Mouse (Mus musculus) neural tube, embryonic 14.5 days (tissue): Measurements from ENCODE around the gene Prr23a3. TPM values are rescaled to one million over a fixed set of nuclear protein-coding genes. Genes with fewer than 3 reads are reported as not detected.

Experiments
- ATAC-seq: fragments of 200-750 bp; cut with Nextera tagmentation; 2 replicates; pipeline ENCODE4 v1.8.0; 2017; ENCODE audit warnings: low read depth, mild to moderate bottlenecking, moderate TSS enrichment, moderate library complexity
- H3K27ac ChIP-seq: fragments of 300-500 bp; sonication (generic); 2 replicates; pipeline ENCODE4 v1.5.1; 2014; ENCODE audit warnings: low read depth, mild to moderate bottlenecking, control low read depth, low read length, moderate library complexity, mixed read lengths
- H3K27me3 ChIP-seq: fragments of 300-500 bp; sonication (generic); 2 replicates; pipeline ENCODE4 v1.6.1; 2014; ENCODE audit warnings: low read length; ENCODE audit not compliant: control insufficient read depth, insufficient read depth
- H3K36me3 ChIP-seq: fragments of 300-500 bp; sonication (generic); 2 replicates; pipeline ENCODE4 v1.6.1; 2014; ENCODE audit warnings: low read length, mixed read lengths; ENCODE audit not compliant: control insufficient read depth, insufficient read depth
- H3K4me1 ChIP-seq: fragments of 300-500 bp; sonication (generic); 2 replicates; pipeline ENCODE4 v1.6.1; 2014; ENCODE audit warnings: low read length; ENCODE audit not compliant: control insufficient read depth, insufficient read depth
- H3K4me2 ChIP-seq: fragments of 300-500 bp; sonication (generic); 2 replicates; pipeline ENCODE4 v1.6.1; 2014; ENCODE audit warnings: mild to moderate bottlenecking, low read depth, low read length, control low read depth
- H3K4me3 ChIP-seq: fragments of 300-500 bp; sonication (generic); 2 replicates; pipeline ENCODE4 v1.5.1; 2014; ENCODE audit warnings: low read depth, low read length, control low read depth, mixed read lengths
- H3K9ac ChIP-seq: fragments of 300-500 bp; sonication (generic); replicated peaks from 2 replicates; pipeline ENCODE4 v1.6.1; 2014; ENCODE audit warnings: low read depth, mild to moderate bottlenecking, control low read depth, low read length, mixed read lengths
- H3K9me3 ChIP-seq: fragments of 300-500 bp; sonication (generic); 2 replicates; pipeline ENCODE4 v1.6.1; 2016; ENCODE audit warnings: low read length; ENCODE audit not compliant: control insufficient read depth
- WGBS: fragments of 180-500 bp; shearing (Covaris S2); extraction: QIAGEN DNeasy Blood & Tissue Kit; methylation state at CpG from one replicate; pipeline ENCODE4 v1.1.7; 2014; 5-methylcytosine and 5-hydroxymethylcytosine counted together
- polyA plus RNA-seq: library from polyadenylated mRNA; unstranded; fragments of >200 nt; fragmentation: Nextera tagmentation; extraction: Ambion mirVana; gene quantifications from 2 replicates; pipeline ENCODE4 v1.2.1, GENCODE M21; 2014

Gene Prr23a3
- polyA plus RNA-seq, 1 experiment from 2014 or later = not detected

DNA sequence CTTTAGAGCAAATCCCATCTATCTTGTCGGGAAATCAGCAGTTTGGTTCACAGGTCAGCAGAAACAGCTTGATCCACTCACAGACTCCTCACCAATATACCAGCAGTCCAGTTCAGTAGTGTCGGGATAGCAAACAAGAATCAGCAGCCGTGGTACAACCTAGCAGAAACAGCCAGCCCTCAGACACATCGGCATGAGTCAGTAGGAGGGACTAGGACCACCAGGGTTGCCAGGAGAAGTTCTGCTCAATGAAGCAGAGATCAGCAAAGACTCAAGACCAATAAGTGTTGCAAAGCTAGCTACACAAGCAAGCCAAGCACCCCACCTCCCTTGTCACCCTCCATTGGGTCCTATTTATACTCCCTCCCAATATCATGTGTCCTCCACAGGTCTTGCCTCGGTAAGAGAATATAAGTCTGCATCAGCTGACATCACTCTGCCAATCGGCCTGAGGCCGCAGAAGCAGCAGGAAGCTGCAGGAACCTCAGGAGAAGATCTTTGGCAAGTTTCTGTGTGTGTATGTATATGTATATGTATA lies 27.0 kb upstream of the Prr23a3 start:
- Histone ChIP-seq H3K27ac (no peak overlapping the region), H3K36me3 (no peaks in the 10 kb centered on the region), H3K4me2 (no peak overlapping the region), H3K27me3 (no peaks in the 10 kb centered on the region), H3K9me3 (no peaks in the 10 kb centered on the region), H3K4me1 (no peaks in the 10 kb centered on the region), H3K9ac (no peak overlapping the region), H3K4me3 (no peak overlapping the region)
- no peak for ATAC-seq
- WGBS = 86% methylated on average over 7 of the region's 7 CpGs

- Histone ChIP-seq H3K36me3 (no peaks in the 10 kb centered on the region), H3K4me2 (no peak within 1 kb of the TSS)
Observed at GRCm38 (mm10) chr9:98842117-98842516, 22.4 kb upstream of the Prr23a3 start, which contains the start of gene Prr23a1. Gene Prr23a1, plus strand, starts transcription at chr9:98842503.

DNA sequence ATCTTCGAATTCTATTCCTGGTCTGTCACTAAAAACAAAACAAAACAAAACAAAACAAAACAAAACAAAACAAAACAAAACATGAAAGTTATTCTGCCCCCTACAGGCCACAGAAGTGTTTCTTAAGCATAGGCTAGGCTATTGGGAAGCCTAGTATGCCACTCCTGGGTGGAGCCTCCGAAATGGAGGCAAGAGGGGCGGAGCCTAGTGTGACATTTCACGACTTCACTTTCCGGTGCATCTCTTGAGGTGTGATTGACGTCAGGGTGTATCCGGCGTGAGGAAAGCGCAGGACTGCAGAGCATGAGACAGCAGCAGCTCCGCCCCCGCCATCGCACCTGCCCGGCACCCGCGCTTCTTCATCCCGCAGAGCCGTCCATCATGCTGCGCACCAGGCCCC lies 8.4 kb upstream of the Prr23a3 start, which contains the start of gene Prr23a2:
Gene Prr23a2, plus strand, starts transcription at position 285 of the 400 bp plus-strand sequence.
- ATAC-seq = no peak
- no peak within 1 kb of the TSS for H3K4me2 ChIP-seq
- H3K27me3 ChIP-seq = no peaks in the 10 kb centered on the region
- H3K9me3 ChIP-seq = no peaks in the 10 kb centered on the region
- no peak within 1 kb of the TSS for H3K27ac ChIP-seq
- WGBS = 84% methylated on average over 18 of the region's 18 CpGs
- no peaks in the 10 kb centered on the region for H3K36me3 ChIP-seq
- H3K4me1 ChIP-seq = no peaks in the 10 kb centered on the region
- no peak within 1 kb of the TSS for H3K9ac ChIP-seq
- no peak within 1 kb of the TSS for H3K4me3 ChIP-seq

More at GRCm38 (mm10) chr9:98842117-98842516, 22.4 kb upstream of the Prr23a3 start, which contains the start of gene Prr23a1:
- no peak for ATAC-seq
- H3K9me3 ChIP-seq = no peaks in the 10 kb centered on the region
- 62% methylated on average over 22 of the region's 22 CpGs for WGBS
- no peak within 1 kb of the TSS for H3K27ac ChIP-seq
- H3K27me3 ChIP-seq = no peaks in the 10 kb centered on the region
- no peaks in the 10 kb centered on the region for H3K4me1 ChIP-seq
- no peak within 1 kb of the TSS for H3K9ac ChIP-seq
- no peak within 1 kb of the TSS for H3K4me3 ChIP-seq

DNA sequence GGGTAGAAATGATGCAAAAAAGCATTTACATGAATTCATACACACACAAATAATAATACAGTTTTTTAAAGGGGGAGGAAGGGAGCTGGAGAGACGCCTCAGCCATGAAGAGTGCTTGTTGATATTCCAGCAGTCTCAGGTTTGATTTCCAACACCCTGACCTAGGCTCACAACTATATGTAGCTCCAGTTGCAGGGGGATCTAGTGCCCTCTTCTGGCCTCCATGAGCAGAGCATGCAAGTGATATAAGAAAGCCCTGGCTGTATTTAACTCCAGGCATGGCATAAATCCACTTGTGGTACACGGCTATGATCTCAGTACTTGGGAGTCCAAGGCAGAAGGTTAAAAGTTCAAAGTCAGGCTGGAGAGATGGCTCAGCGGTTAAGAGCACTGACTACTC lies 1.1 kb upstream of the Prr23a3 start:
- Histone ChIP-seq H3K9me3 (no peaks in the 10 kb centered on the region), H3K4me1 (no peaks in the 10 kb centered on the region), H3K4me2 (no peak overlapping the region), H3K27me3 (no peaks in the 10 kb centered on the region), H3K27ac (no peak overlapping the region), H3K9ac (no peak overlapping the region), H3K4me3 (no peak overlapping the region), H3K36me3 (no peaks in the 10 kb centered on the region)
- no peak for ATAC-seq
- 74% methylated on average over 3 of the region's 3 CpGs for WGBS

- 70% methylated on average over 1 of the region's 1 CpGs for WGBS
- Histone ChIP-seq H3K4me2 (no peak overlapping the region), H3K4me1 (no peaks in the 10 kb centered on the region), H3K27ac (no peak overlapping the region), H3K36me3 (no peaks in the 10 kb centered on the region), H3K9me3 (0 out of 2 replicates have a peak, but pooled peaks cover 3% of the 10 kb centered on the region), H3K27me3 (no peaks in the 10 kb centered on the region), H3K9ac (no peak overlapping the region), H3K4me3 (no peak overlapping the region)
- no peak for ATAC-seq
Observed at GRCm38 (mm10) chr9:98901486-98901885, 36.9 kb downstream of the Prr23a3 start.

DNA sequence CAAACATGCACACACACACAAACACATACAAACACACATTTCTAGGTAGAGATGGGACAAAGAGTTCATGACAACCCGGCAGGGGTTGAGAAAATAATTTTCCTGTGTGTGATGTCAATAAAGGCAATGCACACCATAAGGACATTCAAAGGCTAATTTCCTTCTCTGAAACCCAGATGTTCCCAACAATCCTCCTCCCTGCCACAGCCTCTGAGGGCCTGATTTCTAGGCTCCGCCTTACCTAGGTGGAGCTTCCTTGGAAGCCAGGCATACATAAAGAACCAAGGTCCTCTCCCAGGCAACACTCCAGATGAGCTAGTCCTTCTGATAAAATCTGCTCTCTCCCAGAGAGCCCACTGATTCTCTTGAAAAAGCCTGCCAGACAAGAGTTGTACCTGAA lies 38.3 kb downstream of the Prr23a3 start, which contains the start of gene 7420426K07Rik:
Gene 7420426K07Rik, plus strand, starts transcription at position 301 of the 400 bp plus-strand sequence.
- no peak within 1 kb of the TSS for H3K9ac ChIP-seq
- 96% methylated on average over 2 of the region's 2 CpGs for WGBS
- no peaks in the 10 kb centered on the region for H3K27me3 ChIP-seq
- no peaks in the 10 kb centered on the region for H3K9me3 ChIP-seq
- no peak for ATAC-seq
- H3K4me3 ChIP-seq = no peak within 1 kb of the TSS
- no peak within 1 kb of the TSS for H3K27ac ChIP-seq
- H3K4me2 ChIP-seq = no peak within 1 kb of the TSS
- H3K36me3 ChIP-seq = no peaks in the 10 kb centered on the region
- H3K4me1 ChIP-seq = no peaks in the 10 kb centered on the region

Other genes with a start within 250 kb of the Prr23a3 start
- not detected in 2 replicates for gene Prr23a1, start 22.3 kb upstream of the Prr23a3 start, polyA plus RNA-seq
- gene Prr23a2, start 8.3 kb upstream of the Prr23a3 start, polyA plus RNA-seq = not detected in 2 replicates
- not detected in 2 replicates for gene 7420426K07Rik, start 38.4 kb downstream of the Prr23a3 start, polyA plus RNA-seq
- 0.32 and 0.72 TPM in 2 replicates for gene Foxl2, start 90.5 kb downstream of the Prr23a3 start, polyA plus RNA-seq
- gene Faim, start 121.6 kb downstream of the Prr23a3 start, polyA plus RNA-seq = 119 and 124 TPM in 2 replicates
- gene Gm1123, start 170.9 kb downstream of the Prr23a3 start, polyA plus RNA-seq = not detected in 2 replicates